Mouse (Mus musculus): ENCODE measurements at regions not wholly inside any gene's neighbourhood (a gene's known extent, or its start where the extent isn't known, plus 50 kb on each side); places are given as distances from the start of the nearest gene placed in this dataset.
A peak's percentile ranks its signal among the peaks of the same experiment; 100 is the strongest.

DNA sequence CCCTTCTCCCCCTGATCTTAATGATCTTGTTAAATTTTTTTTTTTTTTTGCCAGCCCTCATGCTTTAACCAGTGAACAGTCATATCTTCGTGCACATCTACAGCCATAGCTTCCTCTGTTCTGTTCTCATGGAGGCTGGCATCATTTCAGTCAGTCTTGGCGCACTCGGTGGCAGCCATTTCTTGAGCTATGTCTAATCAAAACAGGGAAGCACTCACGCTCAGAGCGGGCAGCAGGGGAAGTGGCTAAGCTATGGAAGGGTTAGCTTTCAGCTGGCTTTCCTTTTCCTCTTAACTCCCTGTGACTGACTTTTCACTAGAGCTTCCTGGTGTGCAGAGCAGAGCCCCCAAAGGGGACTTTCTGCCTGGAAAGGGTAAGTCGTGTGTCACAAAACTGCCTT is 83.7 kb upstream of the Cxadr start:
- 24% methylated on average over 6 of the region's 6 CpGs for WGBS
- peak; percentile 25 for DNase-seq
- TF ChIP-seq POLR2A (IDR thresholded peaks at IDR 0.05; ENCODE audit: borderline replicate concordance, extremely low read depth, low read depth, low read length): no peak
- no peak for TF ChIP-seq CTCF (IDR thresholded peaks at IDR 0.05; ENCODE audit: insufficient read depth, low read length)
- Histone ChIP-seq H3K4me3 (replicated peaks; ENCODE audit: extremely low read depth, low read depth, low read length) (peak overlapping the region; percentile 46), H3K4me1 (ENCODE audit: control insufficient read depth, insufficient read depth, low read length) (no peaks in the 10 kb centered on the region; the same call in 1 of the 2 replicates)

- Histone ChIP-seq H3K4me3 (replicated peaks; ENCODE audit: extremely low read depth, low read depth, low read length) (peak overlapping the region; percentile 58), H3K4me1 (ENCODE audit: control insufficient read depth, insufficient read depth, low read length) (no peaks in the 10 kb centered on the region; the same call in 1 of the 2 replicates)
- TF ChIP-seq CTCF (IDR thresholded peaks at IDR 0.05; ENCODE audit: insufficient read depth, low read length): no peak
- TF ChIP-seq POLR2A (IDR thresholded peaks at IDR 0.05; ENCODE audit: borderline replicate concordance, extremely low read depth, low read depth, low read length): no peak
- DNase-seq: no peak
- 23% methylated on average over 9 of the region's 9 CpGs for WGBS
Measured at GRCm38 (mm10) chr16:78216752-78217351, 84.4 kb upstream of the Cxadr start.

DNA sequence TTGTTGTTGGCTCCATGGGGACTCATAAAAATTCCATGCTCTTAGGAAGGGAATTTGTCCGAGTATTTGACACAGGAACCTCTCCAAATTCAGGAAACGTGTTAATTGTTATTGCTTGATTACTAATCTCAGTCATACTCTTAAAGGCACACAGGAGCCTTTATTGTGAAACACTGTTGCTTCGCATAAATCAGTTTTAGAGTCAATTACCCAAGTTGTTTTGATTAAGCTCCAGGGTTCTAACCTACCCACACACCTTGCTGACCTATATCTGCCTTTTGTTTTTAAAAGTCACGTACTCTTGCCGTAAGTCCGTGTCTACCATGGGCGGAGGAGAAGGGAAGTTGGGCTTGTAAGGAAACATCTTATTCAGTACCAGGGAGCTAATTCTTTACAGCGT is 89.6 kb upstream of the Cxadr start:
- no peak for TF ChIP-seq POLR2A (IDR thresholded peaks at IDR 0.05; ENCODE audit: borderline replicate concordance, extremely low read depth, low read depth, low read length)
- TF ChIP-seq CTCF (IDR thresholded peaks at IDR 0.05; ENCODE audit: insufficient read depth, low read length): no peak
- DNase-seq: no peak
- Histone ChIP-seq H3K4me1 (ENCODE audit: control insufficient read depth, insufficient read depth, low read length) (no peaks in the 10 kb centered on the region), H3K4me3 (replicated peaks; ENCODE audit: extremely low read depth, low read depth, low read length) (no peak overlapping the region)
- 75% methylated on average over 8 of the region's 8 CpGs for WGBS

- TF ChIP-seq POLR2A (IDR thresholded peaks at IDR 0.05; ENCODE audit: borderline replicate concordance, extremely low read depth, low read depth, low read length) (no peak), CTCF (IDR thresholded peaks at IDR 0.05; ENCODE audit: insufficient read depth, low read length) (no peak)
- WGBS: 80% methylated on average over 5 of the region's 5 CpGs
- no peak for DNase-seq
- Histone ChIP-seq H3K4me1 (ENCODE audit: control insufficient read depth, insufficient read depth, low read length) (no peaks in the 10 kb centered on the region), H3K4me3 (replicated peaks; ENCODE audit: extremely low read depth, low read depth, low read length) (no peak overlapping the region)
Measured at GRCm38 (mm10) chr16:78208321-78208720, 93.0 kb upstream of the Cxadr start.

DNA sequence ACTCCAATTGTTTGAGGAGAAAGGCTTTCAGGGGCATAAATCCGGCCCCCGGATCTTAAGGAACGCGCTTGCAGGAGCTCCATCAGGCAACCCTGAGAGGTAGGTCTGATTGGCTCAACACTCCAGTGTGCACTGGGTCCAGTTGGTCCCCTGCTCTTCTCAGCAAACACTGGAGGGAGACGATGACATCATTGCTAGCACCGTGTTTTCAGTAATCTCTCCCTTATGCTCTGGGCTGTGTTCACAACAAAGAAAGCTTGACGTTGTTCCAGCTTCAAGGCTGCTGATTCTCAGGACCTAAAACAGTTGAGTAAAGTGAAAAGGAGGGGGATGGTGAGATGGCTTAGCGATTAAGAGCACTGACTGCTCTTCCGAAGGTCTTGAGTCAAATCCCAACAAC is 97.0 kb upstream of the Cxadr start:
- no peak overlapping the region for H3K4me3 ChIP-seq (replicated peaks; ENCODE audit: extremely low read depth, low read depth, low read length)
- TF ChIP-seq CTCF (IDR thresholded peaks at IDR 0.05; ENCODE audit: insufficient read depth, low read length) (no peak), POLR2A (IDR thresholded peaks at IDR 0.05; ENCODE audit: borderline replicate concordance, extremely low read depth, low read depth, low read length) (no peak)
- 76% methylated on average over 9 of the region's 9 CpGs for WGBS
- no peak for DNase-seq
- no peaks in the 10 kb centered on the region; the same call in 1 of the 2 replicates for H3K4me1 ChIP-seq (ENCODE audit: control insufficient read depth, insufficient read depth, low read length)

DNA sequence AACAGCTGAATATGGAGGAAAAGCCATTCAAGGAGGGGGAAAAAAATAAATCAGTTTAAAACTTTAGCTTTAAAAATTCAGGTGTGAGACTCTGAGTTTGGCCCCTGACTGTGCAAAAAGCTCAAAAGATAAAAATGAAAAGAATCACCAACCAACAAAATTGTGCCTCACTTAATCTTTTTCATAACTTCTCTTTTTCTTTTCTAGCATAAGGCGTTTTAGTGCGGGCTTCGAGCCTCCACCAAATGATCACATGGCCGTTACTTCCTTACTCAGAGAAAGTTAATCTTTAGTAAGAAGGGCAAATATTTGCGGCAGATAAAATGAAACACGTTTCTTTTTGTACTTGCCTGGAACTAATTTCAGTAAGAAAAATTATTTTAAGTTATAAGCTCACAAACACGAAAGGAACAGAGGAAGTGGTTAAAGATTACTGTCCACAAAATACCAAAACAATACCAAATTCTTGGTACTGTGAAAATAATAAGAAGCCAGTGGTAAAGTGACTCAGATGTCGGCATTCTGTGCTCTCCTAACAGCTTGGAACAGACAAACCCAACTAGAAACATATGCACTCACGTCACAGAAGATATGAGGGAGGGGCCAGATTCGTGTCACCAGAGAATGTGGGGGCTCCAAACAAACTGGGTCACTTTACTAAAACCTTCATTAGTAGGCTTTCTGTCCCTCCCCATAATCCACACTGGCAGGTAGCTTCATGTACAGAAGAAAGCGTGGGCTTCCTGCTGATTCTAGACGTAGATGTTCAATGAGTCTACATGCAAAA is 101.1 kb upstream of the Cxadr start:
- no peak for DNase-seq
- TF ChIP-seq CTCF (IDR thresholded peaks at IDR 0.05; ENCODE audit: insufficient read depth, low read length): no peak
- TF ChIP-seq POLR2A (IDR thresholded peaks at IDR 0.05; ENCODE audit: borderline replicate concordance, extremely low read depth, low read depth, low read length): no peak
- Histone ChIP-seq H3K4me1 (ENCODE audit: control insufficient read depth, insufficient read depth, low read length) (peaks cover 3% of the 10 kb centered on the region; the same call in 1 of the 2 replicates), H3K4me3 (replicated peaks; ENCODE audit: extremely low read depth, low read depth, low read length) (no peak overlapping the region)
- 45% methylated on average over 12 of the region's 12 CpGs for WGBS

GRCm38 (mm10) chr16:78199252-78199651 is 102.0 kb upstream of the Cxadr start:
- DNase-seq: no peak
- Histone ChIP-seq H3K4me3 (replicated peaks; ENCODE audit: extremely low read depth, low read depth, low read length) (no peak overlapping the region), H3K4me1 (ENCODE audit: control insufficient read depth, insufficient read depth, low read length) (peaks cover 3% of the 10 kb centered on the region; the same call in 1 of the 2 replicates)
- WGBS: 62% methylated on average over 10 of the region's 10 CpGs
- no peak for TF ChIP-seq POLR2A (IDR thresholded peaks at IDR 0.05; ENCODE audit: borderline replicate concordance, extremely low read depth, low read depth, low read length)

DNA sequence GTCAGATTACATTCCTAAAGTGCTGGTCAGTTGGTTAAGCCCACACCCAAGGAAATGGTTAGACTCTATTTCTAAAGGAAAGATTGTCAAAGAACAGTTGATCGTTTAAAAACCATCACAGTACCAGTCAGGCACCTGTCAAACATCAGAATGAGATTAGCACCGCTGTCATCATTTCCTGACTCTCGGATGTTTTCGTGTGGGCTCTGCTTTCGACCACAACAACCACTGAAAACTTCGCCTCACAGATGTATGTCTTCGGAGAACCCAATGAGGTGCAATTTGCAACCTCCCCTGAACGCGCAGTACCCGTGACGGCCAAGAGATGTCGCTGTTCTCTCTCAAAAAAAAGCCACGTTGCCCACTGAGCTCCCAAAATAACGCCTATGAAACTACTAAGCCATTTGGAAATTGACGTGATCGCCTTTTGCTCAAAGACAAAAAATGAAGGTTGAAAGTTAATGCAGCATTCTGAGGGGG is 102.6 kb upstream of the Cxadr start:
- peak; percentile 83 for DNase-seq
- no peak overlapping the region for H3K4me3 ChIP-seq (replicated peaks; ENCODE audit: extremely low read depth, low read depth, low read length)
- 5% methylated on average over 16 of the region's 16 CpGs for WGBS
- TF ChIP-seq CTCF (IDR thresholded peaks at IDR 0.05; ENCODE audit: insufficient read depth, low read length): peak; percentile 91
- no peak for TF ChIP-seq POLR2A (IDR thresholded peaks at IDR 0.05; ENCODE audit: borderline replicate concordance, extremely low read depth, low read depth, low read length)
- peaks cover 3% of the 10 kb centered on the region; the same call in 1 of the 2 replicates for H3K4me1 ChIP-seq (ENCODE audit: control insufficient read depth, insufficient read depth, low read length)

- peaks cover 3% of the 10 kb centered on the region; the same call in 1 of the 2 replicates for H3K4me1 ChIP-seq (ENCODE audit: control insufficient read depth, insufficient read depth, low read length)
- no peak overlapping the region for H3K4me3 ChIP-seq (replicated peaks; ENCODE audit: extremely low read depth, low read depth, low read length)
- peak; percentile 73 for DNase-seq
- 10% methylated on average over 10 of the region's 10 CpGs for WGBS
- no peak for TF ChIP-seq POLR2A (IDR thresholded peaks at IDR 0.05; ENCODE audit: borderline replicate concordance, extremely low read depth, low read depth, low read length)
- TF ChIP-seq CTCF (IDR thresholded peaks at IDR 0.05; ENCODE audit: insufficient read depth, low read length): peak; percentile 49
Measured at GRCm38 (mm10) chr16:78197252-78197896, 103.9 kb upstream of the Cxadr start.

Data from lung, adult 2 months (tissue).